Mouse (Mus musculus) WW6 (cell line): Measurements from ENCODE around the gene Clcnka.

Experiments
- DNase-seq: peaks from one replicate; pipeline ENCODE4 v3.0.0-alpha.2; 2013; ENCODE audit warnings: low read depth, low spot score

Gene Clcnka

DNA sequence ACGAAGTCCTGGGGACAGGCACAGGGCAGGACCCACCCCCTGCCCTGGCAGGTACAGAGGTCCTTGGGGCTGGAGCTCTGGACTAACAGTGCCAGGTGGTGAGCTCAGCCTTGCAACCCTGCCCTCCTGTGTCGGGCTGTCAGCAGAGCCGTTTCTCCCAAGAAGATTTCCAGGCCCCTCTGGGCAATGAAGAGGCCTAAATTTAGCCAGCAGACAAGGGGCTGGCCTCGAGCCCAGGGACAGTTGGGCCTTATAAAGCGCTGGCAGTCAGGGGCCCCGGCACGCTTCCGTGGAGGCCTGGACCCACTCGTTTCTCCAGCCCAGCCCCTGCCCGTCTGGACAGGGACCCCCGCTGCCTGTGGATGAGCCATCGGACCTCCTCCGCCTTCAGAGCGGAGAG, 22.9 kb upstream of the Clcnka start:
- DNase-seq, result no peak

GRCm38 (mm10) chr4:141420886-141421285, 22.4 kb upstream of the Clcnka start:
- no peak for DNase-seq

DNA sequence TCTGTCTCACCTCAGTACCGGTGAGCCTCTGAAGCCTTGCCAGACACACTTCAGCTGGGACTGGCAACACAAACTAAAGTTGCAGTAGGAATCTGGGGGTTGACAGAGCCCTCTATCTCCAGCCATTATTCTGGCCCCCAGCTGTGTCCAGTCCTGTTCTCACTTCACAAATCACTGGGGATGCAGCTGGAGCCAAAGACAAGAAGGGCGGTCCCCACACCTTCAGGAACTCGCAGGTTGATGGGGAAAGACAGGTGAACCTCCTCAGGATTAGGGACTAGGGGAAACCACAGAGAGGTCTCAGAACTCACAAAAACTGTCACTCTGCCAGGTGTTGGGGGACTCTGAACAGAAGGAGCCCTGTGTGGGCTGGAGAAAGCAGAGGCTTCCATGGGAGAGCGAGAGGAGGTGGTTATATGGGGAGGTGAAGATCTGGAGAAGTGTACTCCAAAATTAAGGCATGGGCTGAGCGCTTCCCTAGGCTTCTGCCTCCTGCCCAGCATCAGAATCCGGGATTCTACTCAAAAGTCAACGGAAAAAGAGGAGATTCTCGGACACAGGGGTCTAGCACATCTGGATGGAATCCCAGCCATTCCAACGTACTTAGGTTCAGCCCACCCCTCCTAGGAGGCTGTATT, 21.8 kb upstream of the Clcnka start, which contains the start of gene Hspb7:
TSS of gene Hspb7 (plus strand) at position 588 of the 638 bp plus-strand sequence.
- no peak for DNase-seq

DNA sequence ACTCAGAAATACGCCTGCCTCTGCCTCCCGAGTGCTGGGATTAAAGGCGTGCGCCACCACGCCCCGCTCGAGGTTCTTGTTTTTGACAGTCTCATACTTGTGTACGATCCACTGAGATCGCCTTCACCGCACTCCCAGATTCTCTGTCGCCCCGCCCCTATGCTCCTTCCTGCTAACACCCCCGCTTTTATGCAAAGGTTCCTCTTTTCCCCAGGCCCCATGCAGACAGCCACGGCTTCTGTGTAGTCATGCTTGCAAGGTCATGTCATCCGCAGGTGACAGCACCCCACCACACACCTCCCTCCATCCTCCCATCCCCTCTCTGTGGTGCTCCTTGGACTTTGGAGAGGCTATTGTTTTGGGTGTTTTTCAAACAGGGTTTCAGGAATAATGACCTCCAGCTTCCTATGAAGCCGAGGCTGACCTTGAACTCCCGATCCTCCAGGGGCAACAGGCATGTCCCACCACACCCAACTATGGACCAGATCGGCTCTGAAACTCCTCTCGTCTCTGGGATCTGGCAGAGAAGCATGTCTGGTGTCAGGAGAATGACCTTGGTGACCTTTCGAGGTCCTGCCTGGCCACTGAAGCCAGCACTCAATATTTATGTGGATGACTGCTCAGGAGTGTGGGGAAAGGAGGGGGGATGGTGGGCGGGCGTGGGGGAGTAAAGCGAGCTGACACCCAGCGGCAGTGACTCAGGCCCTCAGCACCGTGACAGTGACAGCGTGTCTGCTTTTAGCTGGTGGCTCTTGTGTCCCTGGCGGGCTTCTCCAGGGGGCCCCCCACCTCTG, 21.1 kb upstream of the Clcnka start:
- no peak for DNase-seq

- no peak for DNase-seq
These were observed 17.4 kb upstream of the Clcnka start, which contains the start of gene Clcnkb for GRCm38 (mm10) chr4:141415924-141416323. Gene Clcnkb, minus strand, starts transcription at chr4:141416014.

DNA sequence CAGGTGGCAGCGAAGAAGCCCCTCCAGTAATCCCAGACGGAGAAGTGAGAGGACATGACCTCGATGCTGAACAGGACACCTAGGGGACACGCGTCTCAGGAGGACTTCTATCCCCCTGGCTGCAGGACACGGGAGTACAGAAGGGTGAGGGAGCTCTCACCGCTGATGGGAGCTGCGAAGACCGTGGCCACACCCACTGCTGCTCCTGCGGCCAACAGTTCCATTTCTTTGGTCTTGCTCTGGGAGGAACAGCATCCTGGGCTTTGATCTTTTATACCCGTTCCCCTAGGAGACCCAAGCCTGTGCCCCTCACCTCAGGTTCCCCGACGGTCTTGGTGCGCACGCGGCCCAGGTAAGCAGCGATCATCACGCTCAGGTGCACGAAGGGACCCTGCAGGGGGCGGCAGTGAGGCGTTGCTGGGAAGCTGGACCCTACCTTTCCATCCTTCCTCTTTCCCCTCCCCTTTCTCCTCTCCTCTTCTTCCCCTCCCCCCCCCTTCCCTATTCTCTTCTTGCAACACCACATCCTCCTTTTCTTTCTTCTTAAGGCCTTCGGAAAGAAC, 13.0 kb upstream of the Clcnka start:
- DNase-seq, result no peak

GRCm38 (mm10) chr4:141408577-141408976, 10.1 kb upstream of the Clcnka start:
- DNase-seq, result no peak

GRCm38 (mm10) chr4:141406516-141407299, 8.2 kb upstream of the Clcnka start:
- DNase-seq, result no peak

- DNase-seq, result no peak
These were observed 6.7 kb upstream of the Clcnka start for GRCm38 (mm10) chr4:141405314-141405622.

- no peak for DNase-seq
These were observed 6.2 kb upstream of the Clcnka start for GRCm38 (mm10) chr4:141404518-141405313.

GRCm38 (mm10) chr4:141400171-141400570, 1.6 kb upstream of the Clcnka start:
- no peak for DNase-seq

DNA sequence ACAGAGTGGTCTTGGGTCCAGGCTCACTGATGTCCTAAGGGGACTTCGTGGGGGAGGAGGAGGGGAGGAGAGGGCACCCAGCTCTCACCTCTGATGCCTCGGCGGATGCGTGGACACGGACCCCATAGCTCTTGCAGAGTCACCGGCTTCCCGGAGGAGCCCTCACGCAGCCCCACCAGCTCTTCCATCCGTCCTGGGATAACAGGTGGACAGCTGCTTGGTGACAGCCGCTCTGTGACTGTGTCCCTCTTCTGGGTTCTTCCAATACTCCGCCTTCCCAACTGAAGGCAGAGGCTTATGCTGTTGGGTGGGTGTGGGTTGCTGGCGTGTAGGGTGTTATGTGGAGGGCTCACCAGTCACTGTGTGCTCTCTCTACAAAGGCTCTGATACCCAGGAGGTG, 663 bp downstream of the Clcnka start:
- DNase-seq, result no peak

DNA sequence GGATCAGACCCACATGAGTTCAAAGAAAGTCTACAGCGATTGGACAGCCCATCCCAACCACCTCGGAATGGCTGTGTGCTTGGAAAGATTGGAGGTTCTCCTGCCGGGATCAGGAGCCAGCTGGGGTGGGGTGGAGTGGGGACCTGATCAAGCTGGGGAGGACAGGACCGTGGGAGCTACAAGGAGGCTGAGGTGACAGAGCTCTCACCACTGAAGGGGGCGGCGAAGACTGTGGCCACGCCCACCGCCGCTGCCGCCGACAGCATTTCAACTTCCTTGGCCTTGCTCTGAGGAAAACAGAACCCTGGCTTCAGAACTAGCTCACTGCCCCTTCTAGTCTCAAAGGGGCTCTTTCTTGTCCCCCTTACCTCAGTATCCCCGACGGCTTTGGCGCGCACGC, 3.8 kb downstream of the Clcnka start:
- no peak for DNase-seq

DNA sequence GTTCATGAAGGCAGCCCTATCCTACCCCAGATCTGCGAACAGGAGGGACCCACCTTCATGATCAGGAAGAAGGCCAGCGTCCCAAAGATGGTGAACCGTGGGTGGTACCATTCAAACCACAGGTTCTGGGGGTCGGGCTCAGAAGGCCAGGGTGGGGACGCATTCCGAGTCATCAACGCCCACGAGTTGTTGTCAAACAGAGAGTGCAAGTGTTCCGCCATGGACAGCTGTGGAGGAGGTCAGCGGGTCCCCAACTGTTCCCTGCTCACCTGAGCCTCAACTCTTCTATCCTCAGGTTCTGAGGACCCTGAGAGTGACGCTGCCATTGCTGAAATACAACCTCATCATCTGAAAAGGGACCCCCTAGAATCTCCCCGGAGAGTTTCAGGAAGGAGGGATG, 7.2 kb downstream of the Clcnka start:
- no peak for DNase-seq

DNA sequence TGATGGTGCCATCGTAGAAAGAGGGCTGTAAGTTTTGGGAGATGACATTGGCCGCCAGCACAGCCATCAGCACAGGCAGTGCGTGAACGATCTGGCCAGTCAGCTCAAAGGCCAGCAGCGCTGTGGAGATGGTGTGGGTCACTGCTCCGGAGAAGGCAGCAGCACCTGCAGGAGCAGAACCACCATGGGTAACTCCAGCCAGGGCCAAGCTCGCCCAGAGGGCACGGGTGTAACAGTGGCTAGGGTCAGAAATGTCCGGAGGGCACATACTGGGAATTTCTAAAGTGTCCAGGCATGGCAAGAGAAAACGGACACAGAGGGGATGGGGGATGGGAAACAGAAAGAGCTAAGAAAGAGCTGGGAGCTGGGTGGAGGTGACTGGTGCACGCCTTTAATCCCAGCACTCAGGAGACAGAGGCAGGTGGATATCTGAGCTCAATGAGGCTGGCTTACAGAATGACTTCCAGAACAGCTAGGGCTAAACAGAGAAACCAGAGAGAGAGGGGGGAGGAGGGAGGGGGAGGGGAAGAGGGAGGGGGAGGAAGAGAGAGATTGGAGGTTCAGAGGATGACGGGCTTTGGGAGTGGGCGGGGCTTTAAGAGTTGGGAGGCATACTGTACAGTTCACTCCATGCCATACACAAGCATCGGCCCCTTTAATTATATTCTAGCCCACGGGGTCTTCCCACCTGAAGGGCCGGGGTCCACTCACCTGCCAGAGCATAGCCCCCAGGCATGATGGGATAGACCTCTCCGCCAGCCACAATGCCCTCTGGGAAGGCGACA, 9.0 kb downstream of the Clcnka start:
- no peak for DNase-seq

GRCm38 (mm10) chr4:141387933-141388332, 10.6 kb downstream of the Clcnka start:
- no peak for DNase-seq

DNA sequence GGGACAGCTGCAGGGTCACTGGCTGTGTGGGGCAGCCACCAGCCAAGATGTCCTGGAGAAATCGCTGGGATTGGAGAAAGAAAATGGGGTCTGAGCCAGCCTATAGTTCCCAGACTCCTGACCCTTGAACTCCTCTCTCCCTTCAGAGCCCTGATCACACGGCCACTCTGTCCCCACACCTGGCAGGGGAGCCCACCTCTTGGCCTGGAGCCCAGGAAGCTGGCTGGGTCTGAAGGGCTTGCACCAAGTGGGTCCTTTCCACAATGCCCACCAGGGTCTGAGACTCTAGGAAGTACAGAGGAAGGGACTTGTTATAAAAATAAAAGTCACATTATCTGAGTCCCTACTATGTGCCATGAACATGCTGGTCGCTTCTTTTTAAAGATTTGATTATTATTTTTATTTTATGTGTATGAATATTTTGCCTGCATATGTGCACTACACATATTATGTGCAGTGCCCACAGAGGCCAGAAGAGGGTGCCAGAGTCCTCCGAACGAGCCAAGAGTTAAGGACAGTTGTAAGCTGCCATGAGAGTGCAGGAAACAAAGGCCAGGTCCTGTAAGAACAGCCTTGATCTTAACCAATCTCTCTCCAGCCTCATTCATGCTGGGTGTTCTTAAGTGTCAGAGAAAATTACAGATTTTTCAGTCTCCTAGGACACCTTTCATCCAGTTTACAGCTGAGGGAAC, 11.3 kb downstream of the Clcnka start:
- no peak for DNase-seq

DNA sequence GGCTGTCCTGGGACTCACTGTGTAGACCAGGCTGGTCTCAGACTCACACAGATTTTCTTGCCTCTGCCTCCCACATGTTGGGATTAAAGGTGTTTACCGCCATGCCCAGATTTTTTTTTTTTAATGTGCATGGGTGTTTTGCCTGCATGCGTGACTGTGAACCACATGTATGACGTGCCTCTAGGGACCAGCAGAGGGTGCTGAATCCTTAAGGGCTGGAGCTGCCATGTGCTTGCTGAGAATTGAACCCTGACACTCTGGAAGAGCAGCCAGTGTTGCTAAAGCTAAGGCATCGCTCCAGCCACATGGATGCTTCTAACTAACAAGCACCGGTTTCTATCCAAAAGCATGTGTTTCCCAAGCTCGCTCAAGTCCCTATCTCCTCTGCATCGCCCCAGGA, 12.4 kb downstream of the Clcnka start:
- DNase-seq, result no peak

DNA sequence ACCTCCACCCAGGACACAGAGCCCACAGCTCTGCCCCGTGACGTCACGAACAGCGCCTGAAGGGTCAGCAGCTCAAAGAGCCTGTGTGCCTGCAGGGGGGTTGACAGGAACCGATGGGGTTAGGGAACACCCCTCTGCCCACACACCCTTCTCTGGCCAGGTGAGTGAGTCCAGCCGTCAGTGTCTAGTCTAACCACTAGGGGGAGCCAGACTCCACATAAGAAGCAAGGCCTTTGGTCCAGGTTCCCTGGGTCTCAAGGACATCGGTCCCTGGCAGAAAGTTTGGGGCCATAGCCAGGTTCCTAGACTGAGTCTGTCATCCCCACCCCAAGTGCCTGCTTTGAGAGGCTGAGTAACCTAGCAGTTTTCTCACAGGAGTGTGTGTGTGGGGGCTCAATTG, 13.2 kb downstream of the Clcnka start:
- DNase-seq, result peak; percentile 71

DNA sequence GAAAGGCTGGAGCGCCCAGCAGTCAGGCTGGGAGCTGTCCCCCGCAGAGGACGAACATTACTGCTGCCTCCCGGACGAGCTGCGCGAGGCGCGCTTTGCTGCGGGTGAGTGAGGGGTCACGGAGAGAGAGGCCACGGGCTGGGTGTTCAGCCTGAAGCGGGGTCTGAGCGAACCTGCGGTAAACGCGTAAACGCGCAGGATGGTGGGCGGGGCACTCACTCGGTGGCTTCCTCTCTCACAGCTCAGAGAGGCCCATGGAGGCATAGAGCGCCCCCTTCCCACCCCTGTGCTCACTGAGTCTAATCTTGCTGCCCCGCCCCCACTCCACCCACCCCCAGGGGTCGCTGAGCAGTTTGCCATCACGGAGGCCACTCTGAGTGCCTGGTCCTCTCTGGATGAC, 16.1 kb downstream of the Clcnka start:
- no peak for DNase-seq
